Mouse (Mus musculus) testis, adult 2 months (tissue): Measurements from ENCODE around the gene Slc24a3.

Source experiments
- CTCF ChIP-seq: fragments of 200-500 bp; IDR thresholded peaks from 2 replicates; pipeline ENCODE4 v1.5.1; 2012; ENCODE audit warnings: low read depth, mild to moderate bottlenecking, inconsistent platforms, low read length, moderate library complexity; ENCODE audit not compliant: control insufficient read depth, insufficient read depth, insufficient replicate concordance
- POLR2A ChIP-seq: fragments of 200-500 bp; IDR thresholded peaks from 2 replicates; pipeline ENCODE4 v1.6.1; 2012; ENCODE audit warnings: low read depth, mild to moderate bottlenecking, inconsistent platforms, low read length, moderate library complexity; ENCODE audit not compliant: control insufficient read depth

GRCm38 (mm10) chr2:145396579-145396978, 229.0 kb downstream of the Slc24a3 start:
- no peak for TF ChIP-seq CTCF
- no peak for TF ChIP-seq POLR2A
